Mouse (Mus musculus) hindbrain, embryonic 14.5 days (tissue): ENCODE measurements around the gene Chd4. TPM values are rescaled to one million over a fixed set of nuclear protein-coding genes. Genes with fewer than 3 reads are reported as not detected.

Experiments used
- ATAC-seq: fragments of 200-750 bp; cut with Nextera tagmentation; 2 replicates; pipeline ENCODE4 v1.8.0; 2017; ENCODE audit warnings: moderate number of reproducible peaks, mild to moderate bottlenecking, moderate TSS enrichment, moderate library complexity; ENCODE audit not compliant: low FRiP score
- DNase-seq: peaks from one replicate; pipeline ENCODE4 v3.0.0-alpha.2; 2015; ENCODE audit warnings: low spot score
- H3K27ac ChIP-seq: fragments of 300-500 bp; sonication (generic); 2 replicates; pipeline ENCODE4 v1.5.1; 2014; ENCODE audit warnings: mild to moderate bottlenecking, moderate library complexity
- H3K27me3 ChIP-seq: fragments of 300-500 bp; sonication (generic); 2 replicates; pipeline ENCODE4 v1.6.1; 2014; ENCODE audit warnings: mild to moderate bottlenecking, low read length, mixed read lengths; ENCODE audit not compliant: control insufficient read depth, insufficient read depth
- H3K36me3 ChIP-seq: fragments of 300-500 bp; sonication (generic); replicated peaks from 2 replicates; pipeline ENCODE4 v1.6.1; 2014; ENCODE audit not compliant: control insufficient read depth, insufficient read depth
- H3K4me1 ChIP-seq: fragments of 300-500 bp; sonication (generic); replicated peaks from 2 replicates; pipeline ENCODE4 v1.6.1; 2014; ENCODE audit warnings: antibody characterized with exemption, low read length, mixed read lengths; ENCODE audit not compliant: control insufficient read depth, insufficient read depth
- H3K4me2 ChIP-seq: fragments of 300-500 bp; sonication (generic); replicated peaks from 2 replicates; pipeline ENCODE4 v1.6.1; 2014; ENCODE audit warnings: mild to moderate bottlenecking, moderate library complexity
- H3K4me3 ChIP-seq: fragments of 300-500 bp; sonication (generic); replicated peaks from 2 replicates; pipeline ENCODE4 v1.5.1; 2014; ENCODE audit warnings: mild to moderate bottlenecking, low read length
- H3K9ac ChIP-seq: fragments of 300-500 bp; sonication (generic); 2 replicates; pipeline ENCODE4 v1.6.1; 2014
- H3K9me3 ChIP-seq: fragments of 300-500 bp; sonication (generic); 2 replicates; pipeline ENCODE4 v1.6.1; 2016; ENCODE audit warnings: low read length; ENCODE audit not compliant: control insufficient read depth
- WGBS: fragments of 180-500 bp; shearing (Covaris S2); extraction: QIAGEN DNeasy Blood & Tissue Kit; methylation state at CpG from one replicate; pipeline ENCODE4 v1.1.7; 2014; 5-methylcytosine and 5-hydroxymethylcytosine counted together
- polyA plus RNA-seq: library from polyadenylated mRNA; unstranded; fragments of >200 nt; fragmentation: Nextera tagmentation; extraction: Ambion mirVana; gene quantifications from 2 replicates; pipeline ENCODE4 v1.2.1, GENCODE M21; 2014

The Chd4 gene
- polyA plus RNA-seq, 1 experiment from 2014 or later: 78.0 TPM

GRCm38 (mm10) chr6:125152212-125153017, 56.6 kb downstream of the Chd4 start:
- no peak overlapping the region for H3K27ac ChIP-seq
- H3K27me3 ChIP-seq: no peaks in the 10 kb centered on the region
- no peak overlapping the region for H3K9ac ChIP-seq
- WGBS: 85% methylated on average over 22 of the region's 22 CpGs
- peaks cover 23% of the 10 kb centered on the region for H3K4me1 ChIP-seq
- peaks cover 39% of the 10 kb centered on the region for H3K36me3 ChIP-seq
- no peak for DNase-seq
- H3K4me3 ChIP-seq: no peak overlapping the region
- H3K9me3 ChIP-seq: no peaks in the 10 kb centered on the region
- no peak overlapping the region for H3K4me2 ChIP-seq
- no peak for ATAC-seq

- no peak overlapping the region for H3K4me2 ChIP-seq
- H3K4me1 ChIP-seq: peaks cover 17% of the 10 kb centered on the region
- H3K27me3 ChIP-seq: no peaks in the 10 kb centered on the region
- peaks cover 41% of the 10 kb centered on the region for H3K36me3 ChIP-seq
- H3K27ac ChIP-seq: no peak overlapping the region
- WGBS: 83% methylated on average over 5 of the region's 5 CpGs
- H3K4me3 ChIP-seq: no peak overlapping the region
- ATAC-seq (no peak), DNase-seq (no peak)
- no peak overlapping the region for H3K9ac ChIP-seq
- no peaks in the 10 kb centered on the region for H3K9me3 ChIP-seq
These were observed 57.2 kb downstream of the Chd4 start for GRCm38 (mm10) chr6:125153018-125153389.

GRCm38 (mm10) chr6:125153682-125154081, 57.9 kb downstream of the Chd4 start:
- Histone ChIP-seq H3K4me1 (peaks cover 10% of the 10 kb centered on the region; the same call in 1 of the 2 replicates), H3K4me3 (no peak overlapping the region), H3K9me3 (no peaks in the 10 kb centered on the region), H3K36me3 (peaks cover 44% of the 10 kb centered on the region), H3K27ac (no peak overlapping the region), H3K9ac (no peak overlapping the region), H3K4me2 (no peak overlapping the region), H3K27me3 (no peaks in the 10 kb centered on the region)
- ATAC-seq (no peak), DNase-seq (no peak)
- WGBS: 94% methylated on average over 4 of the region's 4 CpGs

DNA sequence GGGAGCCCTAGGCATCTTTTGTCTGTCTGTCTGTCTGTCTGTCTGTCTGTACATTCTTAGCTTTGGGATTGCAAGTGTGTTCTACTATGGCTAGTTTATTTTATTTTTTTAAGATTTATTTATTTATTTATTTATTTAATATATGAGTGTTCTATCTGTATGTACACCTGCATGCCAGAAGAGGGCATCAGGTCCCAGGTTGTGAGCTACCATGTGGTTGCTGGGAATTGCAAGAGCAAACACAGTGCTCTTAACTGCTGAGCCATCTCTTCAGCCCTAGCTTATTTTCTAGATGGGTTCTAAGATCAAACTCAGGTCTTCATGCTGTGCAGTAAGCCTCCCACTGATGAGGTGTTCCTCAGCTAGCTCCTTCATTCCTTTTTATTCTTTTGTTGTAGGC, 58.8 kb downstream of the Chd4 start:
- no peak overlapping the region for H3K4me3 ChIP-seq
- no peaks in the 10 kb centered on the region for H3K27me3 ChIP-seq
- ATAC-seq (no peak), DNase-seq (peak; percentile 51)
- no peak overlapping the region for H3K9ac ChIP-seq
- H3K36me3 ChIP-seq: peaks cover 53% of the 10 kb centered on the region
- 0 out of 2 replicates have a peak, but pooled peaks cover 3% of the 10 kb centered on the region for H3K4me1 ChIP-seq
- no peak overlapping the region for H3K4me2 ChIP-seq
- no peak overlapping the region for H3K27ac ChIP-seq
- H3K9me3 ChIP-seq: no peaks in the 10 kb centered on the region

GRCm38 (mm10) chr6:125155262-125155661, 59.5 kb downstream of the Chd4 start:
- DNase-seq (no peak), ATAC-seq (no peak)
- Histone ChIP-seq H3K27me3 (no peaks in the 10 kb centered on the region), H3K4me1 (no peaks in the 10 kb centered on the region), H3K27ac (no peak overlapping the region), H3K9ac (no peak overlapping the region), H3K4me3 (no peak overlapping the region), H3K4me2 (no peak overlapping the region), H3K36me3 (peaks cover 60% of the 10 kb centered on the region), H3K9me3 (no peaks in the 10 kb centered on the region)
- WGBS: 86% methylated on average over 8 of the region's 8 CpGs

GRCm38 (mm10) chr6:125156491-125156890, 60.7 kb downstream of the Chd4 start:
- H3K27me3 ChIP-seq: no peaks in the 10 kb centered on the region

GRCm38 (mm10) chr6:125156903-125157614, 61.3 kb downstream of the Chd4 start:
- DNase-seq (no peak), ATAC-seq (no peak)
- H3K36me3 ChIP-seq: peaks cover 69% of the 10 kb centered on the region
- no peaks in the 10 kb centered on the region for H3K27me3 ChIP-seq
- no peak overlapping the region for H3K4me3 ChIP-seq
- 14% methylated on average over 7 of the region's 7 CpGs for WGBS
- peak overlapping the region; percentile 43; the same call in 1 of the 2 replicates for H3K27ac ChIP-seq
- H3K4me2 ChIP-seq: no peak overlapping the region
- H3K4me1 ChIP-seq: no peaks in the 10 kb centered on the region
- H3K9ac ChIP-seq: no peak overlapping the region
- H3K9me3 ChIP-seq: no peaks in the 10 kb centered on the region

More at GRCm38 (mm10) chr6:125156491-125156890, 60.7 kb downstream of the Chd4 start:
- WGBS: 74% methylated on average over 3 of the region's 3 CpGs
- Histone ChIP-seq H3K4me3 (no peak overlapping the region), H3K9ac (no peak overlapping the region), H3K4me2 (no peak overlapping the region), H3K27ac (no peak overlapping the region), H3K9me3 (no peaks in the 10 kb centered on the region), H3K36me3 (peaks cover 70% of the 10 kb centered on the region), H3K4me1 (no peaks in the 10 kb centered on the region)
- ATAC-seq (no peak), DNase-seq (no peak)

DNA sequence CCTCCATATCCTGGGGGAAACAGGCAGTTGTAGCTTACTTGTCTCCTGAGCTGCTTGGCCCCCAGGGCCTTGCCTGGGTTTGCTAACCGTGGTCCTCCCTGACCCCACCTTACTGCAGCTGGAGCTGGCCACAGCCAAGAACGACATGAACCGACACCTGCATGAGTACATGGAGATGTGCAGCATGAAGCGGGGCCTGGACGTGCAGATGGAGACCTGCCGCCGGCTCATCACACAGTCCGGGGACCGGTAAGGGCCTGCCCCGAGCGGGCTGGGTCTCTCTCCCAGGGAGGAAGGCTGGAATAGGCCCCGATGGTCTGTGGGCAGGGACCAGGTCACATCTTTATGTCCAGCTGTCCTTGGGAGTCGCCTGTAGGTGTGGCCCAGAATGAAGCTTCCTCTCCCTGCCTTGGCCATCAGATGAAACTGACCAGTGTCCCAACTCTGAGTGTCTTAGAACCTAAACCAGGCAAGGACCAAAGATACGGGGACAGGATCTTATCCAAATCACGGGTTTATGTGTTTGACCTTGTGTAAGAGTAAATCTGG, 63.2 kb downstream of the Chd4 start:
- DNase-seq (no peak), ATAC-seq (no peak)
- no peak overlapping the region for H3K4me3 ChIP-seq
- no peaks in the 10 kb centered on the region for H3K27me3 ChIP-seq
- H3K4me1 ChIP-seq: peaks cover 8% of the 10 kb centered on the region; the same call in 1 of the 2 replicates
- H3K9ac ChIP-seq: no peak overlapping the region
- H3K27ac ChIP-seq: no peak overlapping the region
- 86% methylated on average over 15 of the region's 15 CpGs for WGBS
- peaks cover 64% of the 10 kb centered on the region for H3K36me3 ChIP-seq
- H3K4me2 ChIP-seq: no peak overlapping the region
- no peaks in the 10 kb centered on the region for H3K9me3 ChIP-seq

GRCm38 (mm10) chr6:125159773-125160557, 64.2 kb downstream of the Chd4 start:
- no peak for DNase-seq
- no peak overlapping the region for H3K9ac ChIP-seq
- no peak overlapping the region for H3K27ac ChIP-seq
- H3K4me1 ChIP-seq: peaks cover 13% of the 10 kb centered on the region; the same call in 1 of the 2 replicates
- H3K9me3 ChIP-seq: no peaks in the 10 kb centered on the region
- no peaks in the 10 kb centered on the region for H3K27me3 ChIP-seq
- H3K36me3 ChIP-seq: peaks cover 64% of the 10 kb centered on the region
- no peak overlapping the region for H3K4me2 ChIP-seq
- ATAC-seq: no peak
- 88% methylated on average over 7 of the region's 7 CpGs for WGBS
- no peak overlapping the region for H3K4me3 ChIP-seq
